Mouse (Mus musculus): ENCODE measurements at regions not wholly inside any gene's neighbourhood (a gene's known extent, or its start where the extent isn't known, plus 50 kb on each side); places are given as distances from the start of the nearest gene placed in this dataset.

GRCm38 (mm10) chr10:101328545-101328944, 352.7 kb upstream of the Mgat4c start:
- Histone ChIP-seq H3K27ac (ENCODE audit: low read length) (no peak overlapping the region), H3K4me1 (ENCODE audit: control insufficient read depth, insufficient read depth, low read length) (no peaks in the 10 kb centered on the region), H3K36me3 (ENCODE audit: control insufficient read depth, insufficient read depth, low read length) (no peaks in the 10 kb centered on the region), H3K4me2 (ENCODE audit: low read length) (no peak overlapping the region), H3K27me3 (ENCODE audit: control insufficient read depth, insufficient read depth, low read depth, low read length) (no peaks in the 10 kb centered on the region), H3K9ac (ENCODE audit: low read depth, low read length) (no peak overlapping the region), H3K9me3 (replicated peaks; ENCODE audit: control insufficient read depth, low read length, poor library complexity, severe bottlenecking) (no peaks in the 10 kb centered on the region), H3K4me3 (ENCODE audit: low read depth, low read length) (no peak overlapping the region)
- 94% methylated on average over 1 of the region's 1 CpGs for WGBS
- ATAC-seq: no peak

GRCm38 (mm10) chr10:101330109-101330508, 351.2 kb upstream of the Mgat4c start:
- H3K9me3 ChIP-seq (replicated peaks; ENCODE audit: control insufficient read depth, low read length, poor library complexity, severe bottlenecking): no peaks in the 10 kb centered on the region
- H3K4me3 ChIP-seq (ENCODE audit: low read depth, low read length): no peak overlapping the region
- H3K36me3 ChIP-seq (ENCODE audit: control insufficient read depth, insufficient read depth, low read length): no peaks in the 10 kb centered on the region
- no peak overlapping the region for H3K9ac ChIP-seq (ENCODE audit: low read depth, low read length)
- H3K27ac ChIP-seq (ENCODE audit: low read length): no peak overlapping the region
- no peaks in the 10 kb centered on the region for H3K27me3 ChIP-seq (ENCODE audit: control insufficient read depth, insufficient read depth, low read depth, low read length)
- H3K4me1 ChIP-seq (ENCODE audit: control insufficient read depth, insufficient read depth, low read length): no peaks in the 10 kb centered on the region
- WGBS: 83% methylated on average over 3 of the region's 3 CpGs
- no peak overlapping the region for H3K4me2 ChIP-seq (ENCODE audit: low read length)
- ATAC-seq: no peak

GRCm38 (mm10) chr10:101335136-101335535, 346.2 kb upstream of the Mgat4c start:
- WGBS: 88% methylated on average over 1 of the region's 3 CpGs

GRCm38 (mm10) chr10:101339565-101339964, 341.7 kb upstream of the Mgat4c start:
- no peak overlapping the region for H3K27ac ChIP-seq (ENCODE audit: low read length)
- ATAC-seq: no peak
- H3K4me1 ChIP-seq (ENCODE audit: control insufficient read depth, insufficient read depth, low read length): no peaks in the 10 kb centered on the region
- H3K9ac ChIP-seq (ENCODE audit: low read depth, low read length): no peak overlapping the region
- no peaks in the 10 kb centered on the region for H3K9me3 ChIP-seq (replicated peaks; ENCODE audit: control insufficient read depth, low read length, poor library complexity, severe bottlenecking)
- H3K27me3 ChIP-seq (ENCODE audit: control insufficient read depth, insufficient read depth, low read depth, low read length): no peaks in the 10 kb centered on the region
- WGBS: 83% methylated on average over 3 of the region's 3 CpGs
- no peaks in the 10 kb centered on the region for H3K36me3 ChIP-seq (ENCODE audit: control insufficient read depth, insufficient read depth, low read length)
- no peak overlapping the region for H3K4me2 ChIP-seq (ENCODE audit: low read length)
- no peak overlapping the region for H3K4me3 ChIP-seq (ENCODE audit: low read depth, low read length)

More at GRCm38 (mm10) chr10:101335136-101335535, 346.2 kb upstream of the Mgat4c start:
- no peak overlapping the region for H3K9ac ChIP-seq (ENCODE audit: low read depth, low read length)
- no peaks in the 10 kb centered on the region for H3K27me3 ChIP-seq (ENCODE audit: control insufficient read depth, insufficient read depth, low read depth, low read length)
- H3K36me3 ChIP-seq (ENCODE audit: control insufficient read depth, insufficient read depth, low read length): no peaks in the 10 kb centered on the region
- no peaks in the 10 kb centered on the region for H3K4me1 ChIP-seq (ENCODE audit: control insufficient read depth, insufficient read depth, low read length)
- no peak overlapping the region for H3K4me2 ChIP-seq (ENCODE audit: low read length)
- no peak for ATAC-seq
- no peak overlapping the region for H3K27ac ChIP-seq (ENCODE audit: low read length)
- H3K4me3 ChIP-seq (ENCODE audit: low read depth, low read length): no peak overlapping the region
- H3K9me3 ChIP-seq (replicated peaks; ENCODE audit: control insufficient read depth, low read length, poor library complexity, severe bottlenecking): no peaks in the 10 kb centered on the region

GRCm38 (mm10) chr10:101350198-101350897, 330.9 kb upstream of the Mgat4c start:
- no peak for ATAC-seq

GRCm38 (mm10) chr10:101373850-101374581, 307.3 kb upstream of the Mgat4c start:
- Histone ChIP-seq H3K4me3 (ENCODE audit: low read depth, low read length) (no peak overlapping the region), H3K4me1 (ENCODE audit: control insufficient read depth, insufficient read depth, low read length) (no peaks in the 10 kb centered on the region), H3K4me2 (ENCODE audit: low read length) (no peak overlapping the region), H3K9me3 (replicated peaks; ENCODE audit: control insufficient read depth, low read length, poor library complexity, severe bottlenecking) (no peaks in the 10 kb centered on the region), H3K27ac (ENCODE audit: low read length) (peak overlapping the region; percentile 53; the same call in 1 of the 2 replicates), H3K27me3 (ENCODE audit: control insufficient read depth, insufficient read depth, low read depth, low read length) (no peaks in the 10 kb centered on the region), H3K36me3 (ENCODE audit: control insufficient read depth, insufficient read depth, low read length) (no peaks in the 10 kb centered on the region), H3K9ac (ENCODE audit: low read depth, low read length) (no peak overlapping the region)
- 34% methylated on average over 9 of the region's 9 CpGs for WGBS
- ATAC-seq: peak; percentile 87

More at GRCm38 (mm10) chr10:101350198-101350897, 330.9 kb upstream of the Mgat4c start:
- Histone ChIP-seq H3K4me1 (ENCODE audit: control insufficient read depth, insufficient read depth, low read length) (no peaks in the 10 kb centered on the region), H3K9ac (ENCODE audit: low read depth, low read length) (no peak overlapping the region), H3K27ac (ENCODE audit: low read length) (no peak overlapping the region), H3K36me3 (ENCODE audit: control insufficient read depth, insufficient read depth, low read length) (no peaks in the 10 kb centered on the region), H3K9me3 (replicated peaks; ENCODE audit: control insufficient read depth, low read length, poor library complexity, severe bottlenecking) (no peaks in the 10 kb centered on the region), H3K4me3 (ENCODE audit: low read depth, low read length) (no peak overlapping the region), H3K27me3 (ENCODE audit: control insufficient read depth, insufficient read depth, low read depth, low read length) (no peaks in the 10 kb centered on the region), H3K4me2 (ENCODE audit: low read length) (no peak overlapping the region)
- WGBS: 78% methylated on average over 2 of the region's 2 CpGs

GRCm38 (mm10) chr10:101393416-101393815, 287.9 kb upstream of the Mgat4c start:
- Histone ChIP-seq H3K27ac (ENCODE audit: low read length) (no peak overlapping the region), H3K36me3 (ENCODE audit: control insufficient read depth, insufficient read depth, low read length) (no peaks in the 10 kb centered on the region), H3K27me3 (ENCODE audit: control insufficient read depth, insufficient read depth, low read depth, low read length) (no peaks in the 10 kb centered on the region), H3K9me3 (replicated peaks; ENCODE audit: control insufficient read depth, low read length, poor library complexity, severe bottlenecking) (no peaks in the 10 kb centered on the region), H3K9ac (ENCODE audit: low read depth, low read length) (no peak overlapping the region), H3K4me3 (ENCODE audit: low read depth, low read length) (no peak overlapping the region), H3K4me1 (ENCODE audit: control insufficient read depth, insufficient read depth, low read length) (no peaks in the 10 kb centered on the region), H3K4me2 (ENCODE audit: low read length) (no peak overlapping the region)
- WGBS: 50% methylated on average over 2 of the region's 2 CpGs
- ATAC-seq: no peak

GRCm38 (mm10) chr10:101399206-101399605, 282.1 kb upstream of the Mgat4c start:
- H3K36me3 ChIP-seq (ENCODE audit: control insufficient read depth, insufficient read depth, low read length): no peaks in the 10 kb centered on the region
- WGBS: 86% methylated on average over 3 of the region's 3 CpGs
- no peaks in the 10 kb centered on the region for H3K27me3 ChIP-seq (ENCODE audit: control insufficient read depth, insufficient read depth, low read depth, low read length)
- no peak overlapping the region for H3K4me2 ChIP-seq (ENCODE audit: low read length)
- no peak overlapping the region for H3K27ac ChIP-seq (ENCODE audit: low read length)
- H3K9me3 ChIP-seq (replicated peaks; ENCODE audit: control insufficient read depth, low read length, poor library complexity, severe bottlenecking): no peaks in the 10 kb centered on the region
- no peak overlapping the region for H3K9ac ChIP-seq (ENCODE audit: low read depth, low read length)
- H3K4me3 ChIP-seq (ENCODE audit: low read depth, low read length): no peak overlapping the region
- no peak for ATAC-seq
- no peaks in the 10 kb centered on the region for H3K4me1 ChIP-seq (ENCODE audit: control insufficient read depth, insufficient read depth, low read length)

GRCm38 (mm10) chr10:101415262-101415661, 266.0 kb upstream of the Mgat4c start:
- H3K4me3 ChIP-seq (ENCODE audit: low read depth, low read length): no peak overlapping the region
- H3K9me3 ChIP-seq (replicated peaks; ENCODE audit: control insufficient read depth, low read length, poor library complexity, severe bottlenecking): no peaks in the 10 kb centered on the region
- no peak overlapping the region for H3K27ac ChIP-seq (ENCODE audit: low read length)
- no peaks in the 10 kb centered on the region for H3K36me3 ChIP-seq (ENCODE audit: control insufficient read depth, insufficient read depth, low read length)
- ATAC-seq: no peak
- WGBS: 90% methylated on average over 6 of the region's 6 CpGs
- no peaks in the 10 kb centered on the region for H3K27me3 ChIP-seq (ENCODE audit: control insufficient read depth, insufficient read depth, low read depth, low read length)
- no peak overlapping the region for H3K9ac ChIP-seq (ENCODE audit: low read depth, low read length)
- no peak overlapping the region for H3K4me2 ChIP-seq (ENCODE audit: low read length)
- no peaks in the 10 kb centered on the region for H3K4me1 ChIP-seq (ENCODE audit: control insufficient read depth, insufficient read depth, low read length)
